Mouse (Mus musculus): Measurements from ENCODE around the gene Srsf11. TPM values are rescaled to one million over a fixed set of nuclear protein-coding genes. Genes with fewer than 3 reads are reported as not detected.

Srsf11 gene
- 286 and 299 TPM in 2 replicates for polyA plus RNA-seq (2015; fragmentation: Nextera tagmentation; extraction: Ambion mirVana)

GRCm38 (mm10) chr3:158036329-158036988, at the start of gene Srsf11, which contains the start of gene Lrrc40:
Srsf11 (minus strand) TSS chr3:158036639.
Lrrc40 (plus strand) TSS chr3:158036662.
- Histone ChIP-seq H3K9ac (peak within 1 kb of the TSS; percentile 91), H3K4me1 (peaks cover 23% of the 10 kb centered on the region), H3K27me3 (no peaks in the 10 kb centered on the region), H3K36me3 (peaks cover 7% of the 10 kb centered on the region; the same call in 1 of the 2 replicates), H3K4me2 (peak within 1 kb of the TSS; percentile 64), H3K9me3 (replicated peaks) (no peaks in the 10 kb centered on the region), H3K4me3 (replicated peaks) (peak within 1 kb of the TSS; percentile 89), H3K27ac (peak within 1 kb of the TSS; percentile 92)
- under 1% methylated on average over 55 of the region's 55 CpGs for WGBS
- peak; percentile 96 for ATAC-seq (replicated peaks; ENCODE audit: low FRiP score)

GRCm38 (mm10) chr3:158077828-158078227, 41.4 kb upstream of the Srsf11 start:
- Histone ChIP-seq H3K27ac (no peak overlapping the region), H3K9me3 (replicated peaks) (no peaks in the 10 kb centered on the region), H3K27me3 (no peaks in the 10 kb centered on the region), H3K36me3 (no peaks in the 10 kb centered on the region), H3K4me2 (no peak overlapping the region), H3K4me1 (no peaks in the 10 kb centered on the region), H3K9ac (no peak overlapping the region), H3K4me3 (replicated peaks) (no peak overlapping the region)
- 65% methylated on average over 5 of the region's 5 CpGs for WGBS
- no peak for ATAC-seq (replicated peaks; ENCODE audit: low FRiP score)

GRCm38 (mm10) chr3:158077380-158077772, 40.9 kb upstream of the Srsf11 start:
- Histone ChIP-seq H3K4me1 (no peaks in the 10 kb centered on the region), H3K4me2 (no peak overlapping the region), H3K27ac (no peak overlapping the region), H3K9ac (no peak overlapping the region), H3K4me3 (replicated peaks) (no peak overlapping the region), H3K9me3 (replicated peaks) (no peaks in the 10 kb centered on the region), H3K36me3 (no peaks in the 10 kb centered on the region), H3K27me3 (no peaks in the 10 kb centered on the region)
- WGBS: 55% methylated on average over 1 of the region's 1 CpGs
- ATAC-seq (replicated peaks; ENCODE audit: low FRiP score): no peak

GRCm38 (mm10) chr3:158076685-158077379, 40.4 kb upstream of the Srsf11 start:
- H3K9ac ChIP-seq: no peak overlapping the region
- no peak overlapping the region for H3K4me3 ChIP-seq (replicated peaks)
- H3K4me2 ChIP-seq: no peak overlapping the region
- H3K4me1 ChIP-seq: no peaks in the 10 kb centered on the region
- H3K9me3 ChIP-seq (replicated peaks): no peaks in the 10 kb centered on the region
- peak; percentile 22; the same call in 1 of the 2 replicates for ATAC-seq (replicated peaks; ENCODE audit: low FRiP score)
- no peak overlapping the region for H3K27ac ChIP-seq
- 49% methylated on average over 4 of the region's 4 CpGs for WGBS
- no peaks in the 10 kb centered on the region for H3K27me3 ChIP-seq
- no peaks in the 10 kb centered on the region for H3K36me3 ChIP-seq

- H3K27me3 ChIP-seq: no peaks in the 10 kb centered on the region
- H3K27ac ChIP-seq: no peak overlapping the region
- no peaks in the 10 kb centered on the region for H3K36me3 ChIP-seq
- H3K9me3 ChIP-seq (replicated peaks): no peaks in the 10 kb centered on the region
- no peak overlapping the region for H3K4me2 ChIP-seq
- H3K4me3 ChIP-seq (replicated peaks): no peak overlapping the region
- 75% methylated on average over 2 of the region's 2 CpGs for WGBS
- ATAC-seq (replicated peaks; ENCODE audit: low FRiP score): no peak
- H3K4me1 ChIP-seq: no peaks in the 10 kb centered on the region
- no peak overlapping the region for H3K9ac ChIP-seq
Observed at GRCm38 (mm10) chr3:158075004-158075403, 38.6 kb upstream of the Srsf11 start.

GRCm38 (mm10) chr3:158068613-158069263, 32.3 kb upstream of the Srsf11 start:
- no peaks in the 10 kb centered on the region for H3K27me3 ChIP-seq
- H3K4me2 ChIP-seq: no peak overlapping the region
- H3K9me3 ChIP-seq (replicated peaks): no peaks in the 10 kb centered on the region
- ATAC-seq (replicated peaks; ENCODE audit: low FRiP score): no peak
- no peaks in the 10 kb centered on the region for H3K4me1 ChIP-seq
- no peak overlapping the region for H3K4me3 ChIP-seq (replicated peaks)
- no peak overlapping the region for H3K27ac ChIP-seq
- H3K36me3 ChIP-seq: peaks cover 17% of the 10 kb centered on the region; the same call in 1 of the 2 replicates
- WGBS: 69% methylated on average over 9 of the region's 9 CpGs
- H3K9ac ChIP-seq: no peak overlapping the region

GRCm38 (mm10) chr3:158067916-158068315, 31.5 kb upstream of the Srsf11 start:
- H3K36me3 ChIP-seq: peaks cover 23% of the 10 kb centered on the region
- no peaks in the 10 kb centered on the region for H3K9me3 ChIP-seq (replicated peaks)
- ATAC-seq (replicated peaks; ENCODE audit: low FRiP score): no peak
- H3K9ac ChIP-seq: no peak overlapping the region
- no peaks in the 10 kb centered on the region for H3K27me3 ChIP-seq
- no peak overlapping the region for H3K27ac ChIP-seq
- no peak overlapping the region for H3K4me2 ChIP-seq
- no peak overlapping the region for H3K4me3 ChIP-seq (replicated peaks)
- no peaks in the 10 kb centered on the region for H3K4me1 ChIP-seq
- 73% methylated on average over 7 of the region's 7 CpGs for WGBS

GRCm38 (mm10) chr3:158065256-158065655, 28.8 kb upstream of the Srsf11 start:
- H3K9me3 ChIP-seq (replicated peaks): no peaks in the 10 kb centered on the region
- H3K9ac ChIP-seq: no peak overlapping the region

GRCm38 (mm10) chr3:158061811-158062523, 25.5 kb upstream of the Srsf11 start:
- no peak for ATAC-seq (replicated peaks; ENCODE audit: low FRiP score)
- Histone ChIP-seq H3K4me3 (replicated peaks) (no peak overlapping the region), H3K27me3 (no peaks in the 10 kb centered on the region), H3K9me3 (replicated peaks) (no peaks in the 10 kb centered on the region), H3K36me3 (peaks cover 56% of the 10 kb centered on the region), H3K9ac (no peak overlapping the region), H3K4me2 (no peak overlapping the region), H3K4me1 (no peaks in the 10 kb centered on the region), H3K27ac (no peak overlapping the region)
- 89% methylated on average over 5 of the region's 5 CpGs for WGBS

More at GRCm38 (mm10) chr3:158065256-158065655, 28.8 kb upstream of the Srsf11 start:
- no peak overlapping the region for H3K27ac ChIP-seq
- peaks cover 34% of the 10 kb centered on the region for H3K36me3 ChIP-seq
- no peaks in the 10 kb centered on the region for H3K4me1 ChIP-seq
- no peak overlapping the region for H3K4me2 ChIP-seq
- WGBS: 92% methylated on average over 2 of the region's 2 CpGs
- no peak for ATAC-seq (replicated peaks; ENCODE audit: low FRiP score)
- H3K4me3 ChIP-seq (replicated peaks): no peak overlapping the region
- no peaks in the 10 kb centered on the region for H3K27me3 ChIP-seq

GRCm38 (mm10) chr3:158060621-158061291, 24.3 kb upstream of the Srsf11 start:
- no peak overlapping the region for H3K27ac ChIP-seq
- no peak for ATAC-seq (replicated peaks; ENCODE audit: low FRiP score)
- H3K9ac ChIP-seq: no peak overlapping the region
- no peak overlapping the region for H3K4me2 ChIP-seq
- H3K4me3 ChIP-seq (replicated peaks): no peak overlapping the region
- no peaks in the 10 kb centered on the region for H3K4me1 ChIP-seq
- no peaks in the 10 kb centered on the region for H3K27me3 ChIP-seq
- H3K9me3 ChIP-seq (replicated peaks): no peaks in the 10 kb centered on the region
- H3K36me3 ChIP-seq: peaks cover 66% of the 10 kb centered on the region
- WGBS: 76% methylated on average over 2 of the region's 2 CpGs

- Histone ChIP-seq H3K36me3 (peaks cover 35% of the 10 kb centered on the region), H3K4me1 (no peaks in the 10 kb centered on the region), H3K9ac (no peak overlapping the region), H3K27ac (no peak overlapping the region), H3K4me2 (no peak overlapping the region), H3K4me3 (replicated peaks) (no peak overlapping the region), H3K9me3 (replicated peaks) (no peaks in the 10 kb centered on the region), H3K27me3 (no peaks in the 10 kb centered on the region)
- 84% methylated on average over 2 of the region's 2 CpGs for WGBS
- ATAC-seq (replicated peaks; ENCODE audit: low FRiP score): no peak
Observed at GRCm38 (mm10) chr3:158049508-158049907, 13.1 kb upstream of the Srsf11 start.

Data from kidney, embryonic 15.5 days (tissue).